Mouse (Mus musculus): ENCODE data around the gene Abca14. TPM values are rescaled to one million over a fixed set of nuclear protein-coding genes. Genes with fewer than 3 reads are reported as not detected.
A peak's percentile ranks its signal among the peaks of the same experiment; 100 is the strongest.
"Not testable (repeated sequence)": the region's sequence is repeated elsewhere in the genome, so short reads cannot be mapped to it uniquely, and the experiment has no call there.

Abca14 gene
- total RNA-seq, 4 experiments from 2014 or later, result 0.06 to 0.07 TPM; not detected in 2

DNA sequence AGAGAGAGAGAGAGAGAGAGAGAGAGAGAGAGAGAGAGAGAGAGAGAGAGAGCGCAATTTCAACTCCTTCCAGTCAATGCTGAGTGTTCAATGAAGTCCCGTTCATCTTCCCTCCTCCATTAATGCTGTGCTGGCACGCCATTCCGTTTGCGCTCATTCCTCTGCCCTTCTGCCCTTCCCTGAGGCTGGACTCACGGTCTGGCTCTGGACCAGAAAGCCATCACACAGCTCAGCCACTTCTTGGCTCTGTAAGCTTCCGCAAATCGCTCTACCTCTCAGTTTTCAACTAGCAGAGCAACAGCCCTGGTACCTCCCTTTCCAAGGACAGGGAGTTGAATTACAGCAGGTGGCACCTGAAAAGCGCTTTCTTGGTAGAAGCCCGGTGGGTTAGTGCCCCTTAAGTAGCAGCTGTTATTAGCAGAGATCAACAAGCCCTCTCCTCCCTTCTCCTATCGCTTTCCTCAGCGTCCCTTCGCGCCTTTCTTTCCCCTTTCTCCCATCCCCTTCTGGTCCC lies 2.5 kb upstream of the Abca14 start:
- DNase-seq (ENCODE audit: low spot score in 2 of 2), result no peak

DNA sequence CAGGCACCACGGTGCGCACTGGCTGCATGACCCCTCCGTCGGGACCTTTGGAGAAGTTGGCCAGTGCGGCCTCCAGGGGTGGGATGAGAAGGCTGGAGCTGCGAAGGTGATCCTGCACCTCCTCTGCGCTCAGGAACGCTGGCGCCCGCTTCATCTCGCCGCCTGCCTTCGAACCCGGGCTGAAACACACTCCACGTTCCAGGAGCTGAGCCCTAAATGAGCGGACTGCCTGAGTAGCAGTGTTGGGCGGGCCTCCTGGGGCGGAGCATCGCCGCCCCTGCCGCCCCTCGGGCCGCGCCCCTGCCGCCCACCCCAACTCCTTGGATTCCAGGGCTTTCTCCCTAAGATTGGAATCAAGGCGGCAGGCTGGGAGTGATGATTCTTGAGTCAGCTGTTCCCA lies 2.0 kb upstream of the Abca14 start, which contains the start of gene Crym:
Gene Crym, minus strand, starts transcription at position 341 of the 400 bp plus-strand sequence.
- peak in 1 of 2 experiments; percentile 20 for DNase-seq (ENCODE audit: low spot score in 2 of 2)

DNA sequence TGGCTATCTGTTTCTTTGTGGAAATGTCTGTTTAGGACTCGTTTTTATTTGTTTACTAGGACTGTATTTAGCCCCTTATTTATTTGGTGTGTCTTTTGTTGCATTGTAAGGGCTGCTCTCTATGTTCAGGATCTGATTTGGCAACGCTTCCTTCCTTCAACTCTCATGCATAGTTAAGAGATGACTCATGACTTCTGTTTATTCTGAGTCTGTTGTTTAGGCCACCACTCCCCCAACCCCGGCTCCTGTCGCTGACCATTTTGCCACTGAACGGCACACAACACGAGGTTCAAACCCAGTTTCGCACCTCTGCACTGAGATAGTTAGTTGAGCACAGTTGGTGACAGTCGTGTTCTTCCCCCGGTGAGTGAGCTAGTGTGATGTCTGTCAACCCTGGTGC lies 2.2 kb downstream of the Abca14 start:
- DNase-seq (ENCODE audit: low spot score in 2 of 2), result no peak

DNA sequence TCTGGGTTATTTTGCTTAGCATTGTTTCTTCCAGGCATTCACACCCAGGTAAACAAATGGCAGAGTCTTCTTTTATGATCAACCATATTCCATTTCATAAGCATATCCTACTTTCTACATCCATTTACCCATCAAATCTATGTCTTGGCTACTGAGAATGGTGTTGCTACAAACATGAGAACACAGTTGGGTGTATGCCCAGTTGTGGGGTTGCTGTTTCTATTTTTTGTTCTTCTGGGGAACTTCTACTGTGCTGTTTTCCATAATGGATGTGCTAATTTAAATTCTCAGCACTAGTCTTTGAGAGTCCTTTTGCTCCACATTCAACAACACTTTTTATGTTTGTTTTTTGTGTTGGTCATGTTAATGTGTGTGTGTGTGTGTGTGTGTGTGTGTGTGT lies 24.8 kb downstream of the Abca14 start:
- DNase-seq (ENCODE audit: low spot score in 2 of 2), result peak in 1 of 2 experiments; percentile 10

DNA sequence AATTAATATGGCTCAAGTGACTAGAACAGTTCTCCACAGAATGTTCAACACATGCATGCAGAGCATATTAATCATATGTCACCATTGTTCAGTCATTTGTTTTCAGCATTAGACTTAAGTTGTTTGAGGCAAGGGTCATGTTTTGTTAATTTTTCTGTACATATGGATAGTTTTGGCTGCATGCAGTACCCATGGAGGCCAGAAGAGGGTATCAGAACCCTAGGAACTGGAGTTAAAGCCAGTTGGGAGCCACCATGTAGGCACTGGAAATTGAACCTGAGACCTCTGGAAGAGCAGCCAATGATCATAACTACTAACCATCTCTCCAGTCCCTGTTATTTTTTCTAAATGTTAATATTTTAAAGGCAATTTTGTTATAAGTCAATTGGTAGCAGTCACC lies 37.3 kb downstream of the Abca14 start:
- DNase-seq (ENCODE audit: low spot score in 2 of 2), result no peak

DNA sequence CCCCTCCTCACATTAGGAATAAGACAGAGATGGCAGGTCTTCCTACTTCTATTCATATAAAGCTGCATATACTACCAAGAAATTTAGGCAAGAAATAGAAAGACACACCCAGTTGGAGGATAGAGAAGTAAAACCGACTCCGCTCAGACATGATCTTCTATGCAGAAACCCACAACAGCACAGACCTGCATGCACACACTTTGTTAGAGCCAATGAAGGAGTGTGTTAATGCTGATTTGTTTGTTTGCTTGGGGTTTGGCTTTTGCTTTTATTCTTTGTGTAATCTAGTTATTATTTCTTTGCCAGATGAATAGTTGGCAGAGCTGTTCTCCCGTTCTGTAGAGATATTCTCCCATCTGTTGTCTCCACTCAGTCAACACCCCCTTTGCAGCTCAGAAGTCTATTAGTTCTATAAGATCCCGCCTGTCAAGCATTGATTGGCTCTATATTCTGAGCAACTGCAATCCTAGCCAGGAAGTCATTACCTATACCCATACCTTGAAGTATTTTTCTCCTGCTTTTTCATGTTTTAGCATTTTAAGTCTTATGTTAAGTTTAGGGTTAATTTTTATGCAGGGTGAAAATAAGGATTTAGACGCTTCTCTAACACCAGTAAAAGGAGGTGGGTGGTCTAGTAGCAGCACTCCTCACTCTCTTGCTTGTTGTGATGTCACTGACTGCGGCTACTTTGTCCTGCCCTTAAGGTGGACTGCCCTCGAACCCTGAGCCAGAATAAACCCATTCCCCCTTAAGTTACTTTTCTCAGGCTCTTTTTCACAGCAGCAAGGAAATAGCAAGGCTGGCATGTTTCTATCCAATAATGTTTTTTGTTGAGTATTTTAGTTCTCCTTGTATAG lies 67.6 kb downstream of the Abca14 start:
- DNase-seq (ENCODE audit: low spot score in 2 of 2), result no peak

DNA sequence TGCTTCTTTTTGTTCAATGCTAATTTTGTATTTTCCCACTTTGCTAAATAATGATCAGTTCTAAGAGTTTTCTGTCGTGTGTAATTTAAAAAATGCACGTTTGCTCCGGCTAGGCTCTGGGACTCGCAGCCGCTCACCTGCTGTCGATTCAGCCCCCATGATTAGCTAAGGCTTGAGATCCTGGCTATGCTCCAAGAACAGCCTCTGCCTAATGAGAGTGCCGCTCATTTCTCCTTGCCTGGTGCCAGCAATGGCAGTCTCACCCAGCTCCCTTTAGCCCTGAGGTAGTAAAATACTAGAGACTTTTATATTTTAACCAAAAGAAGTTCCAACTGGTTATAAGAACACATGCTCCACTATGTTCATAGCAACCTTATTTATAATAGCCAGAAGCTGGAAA lies 68.3 kb downstream of the Abca14 start:
- no peak for DNase-seq (ENCODE audit: low spot score in 2 of 2)

DNA sequence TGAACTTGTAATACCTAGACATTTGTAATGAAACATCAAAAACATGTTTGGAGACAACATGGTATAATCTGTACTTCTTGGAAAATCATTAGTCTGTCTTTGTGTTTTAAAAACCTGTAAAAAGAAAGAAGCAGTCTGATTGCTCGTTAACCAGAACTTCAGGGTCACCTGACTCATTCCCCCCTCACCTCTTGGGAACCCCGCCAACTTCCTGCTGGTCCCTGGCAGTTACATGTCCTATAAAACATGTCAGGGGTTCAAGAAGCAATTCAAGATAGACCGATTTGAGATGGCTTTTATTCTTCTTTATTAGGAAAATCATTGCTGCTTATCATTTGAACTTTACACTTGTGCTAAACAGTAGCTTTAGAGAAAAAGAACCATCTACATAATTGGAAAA lies 81.5 kb downstream of the Abca14 start:
- no peak for DNase-seq (ENCODE audit: low spot score in 2 of 2)

DNA sequence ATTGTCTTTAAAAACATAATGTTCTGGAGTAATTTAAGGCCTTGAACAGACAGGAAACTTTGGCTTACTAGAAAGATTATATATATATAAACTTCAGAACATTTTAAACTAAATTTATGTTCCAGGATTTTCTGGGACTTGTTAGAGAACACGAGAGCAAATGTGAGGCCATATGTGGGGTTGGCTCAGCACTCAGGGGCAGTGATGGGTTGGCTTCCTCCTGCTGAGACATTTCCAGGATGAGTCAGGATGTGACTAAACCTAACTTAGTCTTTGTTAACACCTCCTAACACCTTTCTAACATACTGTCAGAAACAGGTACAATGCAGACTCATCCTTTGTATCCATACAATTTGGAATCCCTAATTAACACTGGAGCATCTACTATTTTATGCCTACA lies 112.3 kb downstream of the Abca14 start:
- peak in 1 of 2 experiments; percentile 60 for DNase-seq (ENCODE audit: low spot score in 2 of 2)

DNA sequence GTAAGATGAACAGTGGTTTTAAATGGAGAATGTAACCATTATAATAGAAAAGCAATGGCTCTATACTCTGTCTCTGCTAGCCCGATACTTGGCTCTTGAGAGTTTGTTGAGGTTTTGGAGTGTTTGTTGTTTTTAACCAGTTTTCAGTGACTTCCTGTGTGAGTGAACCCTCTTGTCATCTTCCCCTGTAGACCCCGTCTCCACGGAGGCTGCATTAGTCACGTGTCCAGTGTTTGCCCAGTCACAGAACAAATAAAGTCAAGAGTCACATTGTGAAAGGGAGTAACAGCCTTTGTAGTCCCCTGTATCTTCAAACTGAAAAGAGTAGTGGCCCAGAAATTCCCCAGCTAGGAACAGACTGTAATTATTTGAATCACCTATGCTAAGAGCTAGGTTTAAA lies 119.2 kb downstream of the Abca14 start:
- no peak for DNase-seq (ENCODE audit: low spot score in 2 of 2)

DNA sequence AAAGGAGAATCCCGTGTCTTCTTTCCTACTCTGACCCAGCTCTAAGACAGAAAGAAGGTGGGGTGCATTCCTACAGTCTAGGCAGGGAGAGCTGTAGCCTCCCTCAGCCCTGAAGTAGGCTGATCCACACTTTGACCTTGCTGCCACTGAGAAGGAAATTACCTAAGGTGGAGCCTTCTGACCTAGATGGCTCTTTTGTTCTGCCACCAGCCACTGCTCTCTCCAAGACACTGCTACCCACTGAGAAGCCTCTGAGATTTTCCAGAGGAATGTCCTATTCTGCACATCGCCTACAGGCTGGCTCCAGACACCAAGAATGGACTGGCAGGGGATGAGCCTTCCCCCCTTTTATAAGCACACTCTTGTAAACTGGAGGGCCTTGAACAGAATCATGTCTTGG lies 122.2 kb downstream of the Abca14 start:
- not testable (repeated sequence) for DNase-seq (ENCODE audit: low spot score in 2 of 2)

DNA sequence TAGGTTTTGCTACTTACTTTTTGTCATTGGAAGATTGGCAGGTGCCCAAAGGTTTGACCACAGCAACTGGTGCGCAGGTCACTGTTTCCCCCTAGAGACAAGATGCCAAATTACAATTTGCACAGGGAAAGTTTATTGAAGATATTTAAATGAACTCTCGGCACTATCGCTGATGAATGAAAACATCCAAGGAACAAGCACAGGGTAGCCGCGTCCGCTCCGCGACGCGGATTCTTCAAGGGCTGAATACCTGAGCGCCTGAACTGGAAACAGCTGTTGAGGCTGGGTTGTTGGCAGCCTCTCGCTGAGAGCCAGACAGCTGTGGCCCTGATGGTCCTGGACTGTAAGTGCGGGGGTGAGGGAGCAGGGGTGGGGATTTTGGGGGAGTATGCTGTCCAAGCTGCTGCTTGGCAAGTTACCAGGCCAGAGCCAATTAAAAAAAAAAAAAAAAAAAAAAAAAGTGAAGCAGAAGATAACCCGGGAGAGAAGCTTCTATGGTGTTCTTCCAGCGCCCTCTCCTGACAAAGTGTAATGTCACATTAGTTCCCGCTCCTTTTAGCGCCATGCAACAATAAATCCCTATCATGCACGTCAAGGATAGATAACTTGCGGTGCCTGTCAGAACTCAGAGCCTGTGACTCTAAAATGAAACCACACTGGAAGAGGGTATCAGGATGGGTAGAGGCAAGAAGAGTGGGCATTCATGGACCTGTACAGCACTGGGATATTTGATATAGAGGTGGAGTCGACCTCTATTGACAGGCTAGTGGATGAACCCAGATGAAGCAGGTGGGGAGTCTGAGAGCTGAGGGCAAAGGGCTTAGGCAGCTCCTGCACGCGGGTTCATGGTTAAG lies 123.7 kb downstream of the Abca14 start:
- DNase-seq (ENCODE audit: low spot score in 2 of 2), result peak in 1 of 2 experiments; percentile 12

DNA sequence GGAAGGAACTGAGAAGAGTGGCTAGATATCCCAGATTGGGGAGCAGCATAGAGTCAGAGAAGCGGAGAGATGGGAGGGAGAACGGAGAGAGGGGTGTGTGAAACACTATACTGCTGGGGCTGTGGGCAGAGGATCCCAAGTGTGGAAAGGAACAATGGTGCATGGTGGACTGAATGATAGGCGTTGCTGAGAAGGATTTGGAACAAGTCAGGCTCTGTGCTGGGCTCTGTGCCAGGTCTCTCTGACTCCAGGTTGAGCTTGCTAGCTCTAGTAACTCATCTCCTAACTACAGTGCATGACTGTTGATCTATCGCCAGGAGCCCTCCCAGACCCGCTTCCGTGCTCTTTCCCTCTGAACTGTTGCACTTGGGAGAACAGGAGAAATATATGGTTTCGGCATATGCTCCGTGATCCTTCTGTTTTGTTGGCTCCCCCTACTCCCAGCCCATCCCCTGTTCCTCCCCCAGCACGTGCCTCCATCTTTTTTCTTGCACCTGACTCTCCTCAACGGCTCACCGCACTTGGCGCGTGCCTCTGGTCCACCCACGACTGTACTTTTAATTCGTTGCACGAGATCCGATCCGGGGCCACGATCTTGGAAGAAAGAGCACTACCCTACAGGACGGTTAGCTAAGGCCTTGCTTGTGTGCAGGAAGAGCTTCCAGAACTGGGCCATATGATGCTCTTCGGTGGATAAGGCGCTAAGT lies 124.5 kb downstream of the Abca14 start, which contains the start of gene Abca15:
Gene Abca15, plus strand, starts transcription at position 584 of the 707 bp plus-strand sequence.
- no peak for DNase-seq (ENCODE audit: low spot score in 2 of 2)

DNA sequence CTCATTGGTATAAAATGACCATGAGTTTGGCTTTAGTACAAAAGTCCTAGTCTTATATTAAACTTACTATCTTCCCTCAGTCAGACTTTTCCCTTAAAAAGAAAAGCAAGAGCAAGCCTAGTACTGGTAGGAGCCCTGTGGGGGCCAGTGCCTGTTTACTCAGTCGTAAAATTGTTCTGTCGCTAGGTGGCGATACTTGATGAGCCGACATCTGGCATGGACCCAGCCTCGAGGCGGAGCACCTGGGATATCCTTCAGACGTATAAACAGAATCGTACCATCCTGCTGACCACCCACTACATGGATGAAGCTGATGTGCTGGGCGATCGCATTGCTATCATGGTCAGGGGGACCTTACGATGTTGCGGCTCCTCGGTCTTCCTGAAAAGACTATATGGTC lies 157.4 kb downstream of the Abca14 start:
- no peak for DNase-seq (ENCODE audit: low spot score in 2 of 2)

Other genes with a start within 250 kb of the Abca14 start
- gene Dnah3, start 108.7 kb upstream of the Abca14 start, total RNA-seq (2022), result under 1 TPM; 0.33 to 0.85 (median 0.51) TPM
- 10 to 100 TPM; 13.6 to 15.5 (median 15.2) TPM for gene Tmem159, start 101.6 kb upstream of the Abca14 start, total RNA-seq (2022)
- gene Zp2, start 58.7 kb upstream of the Abca14 start, total RNA-seq (2022), result 1 to 10 TPM in 1 of 4 experiments, under 1 TPM in 1, not detected in 2; 0.41 to 1.4 TPM
- under 1 TPM; 0.17 to 0.46 (median 0.28) TPM for gene Anks4b, start 30.1 kb upstream of the Abca14 start, total RNA-seq (2022)
- gene Crym, start 1.9 kb upstream of the Abca14 start, total RNA-seq (2022), result 10 to 100 TPM; 71.5 to 99.6 (median 90.4) TPM
- not detected for gene Abca15, start 124.7 kb downstream of the Abca14 start, total RNA-seq (2022)
- not detected for gene Abca16, start 205.7 kb downstream of the Abca14 start, total RNA-seq (2022)

Measured in left cerebral cortex, adult 8-10 months (tissue).